Mouse (Mus musculus): Measurements from ENCODE around the gene Vmn1r4.

The Vmn1r4 gene

DNA sequence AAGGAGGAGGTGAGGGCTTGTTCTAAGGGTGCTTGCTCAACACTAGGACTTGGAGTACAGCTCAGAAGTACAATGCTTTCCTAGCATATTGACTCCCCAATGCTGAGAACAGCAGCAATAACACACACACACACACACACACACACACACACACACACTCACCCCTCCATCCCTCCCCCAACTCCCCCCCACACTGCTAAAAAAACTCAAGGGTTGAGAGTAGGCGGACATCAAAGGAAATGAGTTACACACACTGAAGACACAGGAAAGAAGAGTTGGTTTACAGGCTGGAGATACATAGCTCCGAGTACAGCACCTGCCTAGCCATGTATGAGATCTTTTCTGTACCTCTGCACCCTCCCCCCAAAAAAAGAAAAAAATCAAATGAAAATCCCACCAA lies 7.5 kb upstream of the Vmn1r4 start:
- no peak for DNase-seq (ENCODE audit: low read depth, low spot score)

DNA sequence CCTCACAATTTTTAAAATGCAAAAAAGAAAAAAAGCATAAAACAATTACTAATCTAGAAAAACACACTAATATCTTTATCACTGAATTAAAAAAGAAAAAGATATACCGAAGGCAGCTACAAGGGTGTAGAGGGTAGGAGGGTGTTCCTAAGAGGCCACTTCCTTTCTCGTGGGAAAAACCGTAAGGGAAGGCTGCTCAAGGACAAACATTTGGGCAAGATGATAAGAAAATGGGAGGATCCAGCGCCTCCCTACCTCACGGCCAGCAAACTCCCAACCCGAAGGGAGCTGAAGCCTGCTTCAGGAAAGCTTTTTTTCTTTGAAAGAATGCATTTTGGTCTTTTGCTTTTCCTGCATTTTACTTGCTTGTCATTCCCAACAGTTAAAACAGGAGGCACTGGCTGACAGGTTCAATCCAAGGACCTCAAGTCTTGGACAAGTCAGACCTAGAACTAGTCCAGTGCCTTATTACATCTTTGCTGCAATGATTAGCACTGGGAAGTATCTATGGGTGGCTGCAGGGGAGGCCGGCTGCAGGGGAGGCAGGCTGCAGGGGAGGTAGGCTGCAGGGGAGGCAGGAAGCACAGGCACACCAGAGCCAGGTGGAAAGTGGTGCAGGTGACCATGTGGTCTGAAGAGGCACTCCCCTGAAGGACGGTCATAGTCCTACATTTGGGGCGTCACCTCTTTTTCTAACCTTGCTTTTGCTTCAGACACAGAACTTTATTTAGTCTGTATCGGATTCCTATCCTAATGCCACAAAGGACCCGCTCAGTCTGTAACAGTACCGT lies 6.0 kb upstream of the Vmn1r4 start:
- DNase-seq (ENCODE audit: low read depth, low spot score), result no peak

GRCm38 (mm10) chr6:56919330-56920044 lies 4.3 kb upstream of the Vmn1r4 start:
- DNase-seq (ENCODE audit: low read depth, low spot score), result no peak

- DNase-seq (ENCODE audit: low read depth, low spot score), result no peak
Observed at GRCm38 (mm10) chr6:56920222-56921092, 3.4 kb upstream of the Vmn1r4 start.

- DNase-seq (ENCODE audit: low read depth, low spot score), result no peak
Observed at GRCm38 (mm10) chr6:56923331-56923725, 487 bp upstream of the Vmn1r4 start.

GRCm38 (mm10) chr6:56931648-56932415 lies 8.0 kb downstream of the Vmn1r4 start:
- DNase-seq (ENCODE audit: low read depth, low spot score), result no peak

- DNase-seq (ENCODE audit: low read depth, low spot score), result no peak
Observed at GRCm38 (mm10) chr6:56932464-56932863, 8.6 kb downstream of the Vmn1r4 start.

DNA sequence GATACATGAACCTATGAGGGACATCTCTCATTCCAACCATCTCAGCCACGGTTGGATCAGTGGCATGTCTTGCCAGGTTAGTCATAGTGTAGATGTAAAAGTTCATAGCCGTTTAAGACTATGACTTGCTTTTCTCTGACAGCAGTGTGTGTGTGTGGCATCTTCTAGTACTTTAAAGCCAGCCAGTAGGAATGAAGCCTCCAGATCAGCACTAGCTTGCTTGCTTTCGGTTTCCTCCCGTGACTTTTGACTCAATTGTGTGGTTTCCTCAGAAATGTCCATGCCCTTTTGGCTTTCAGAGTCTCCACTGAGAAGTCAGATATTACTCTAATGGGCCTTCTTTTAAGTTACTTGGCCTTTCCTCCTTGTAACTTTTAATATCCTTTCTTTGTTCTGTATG lies 10.6 kb downstream of the Vmn1r4 start:
- DNase-seq (ENCODE audit: low read depth, low spot score), result no peak

- no peak for DNase-seq (ENCODE audit: low read depth, low spot score)
Observed at GRCm38 (mm10) chr6:56956436-56956835, 32.6 kb downstream of the Vmn1r4 start.

- DNase-seq (ENCODE audit: low read depth, low spot score), result no peak
Observed at GRCm38 (mm10) chr6:56969973-56970372, 46.2 kb downstream of the Vmn1r4 start, which contains the start of gene Vmn1r5. Gene Vmn1r5, plus strand, starts transcription at chr6:56970273.

DNA sequence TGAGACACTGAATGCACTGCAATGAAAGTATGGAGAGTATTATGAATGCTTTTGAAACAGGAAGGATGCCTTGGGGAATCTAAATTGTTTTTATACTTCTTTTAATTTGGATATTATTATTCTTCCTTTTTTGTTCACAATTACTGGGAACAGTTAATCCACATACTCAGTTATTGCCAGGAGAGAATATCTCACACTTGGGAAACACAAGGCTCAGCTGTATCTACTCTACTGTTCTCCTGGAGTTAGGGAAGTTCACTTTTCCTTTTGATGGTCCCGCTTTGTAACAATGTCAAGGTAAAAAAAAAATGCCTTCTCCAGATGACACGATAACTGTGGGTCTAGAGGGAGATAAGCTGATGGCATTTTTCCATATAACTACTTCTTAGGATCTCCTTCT lies 73.1 kb downstream of the Vmn1r4 start, which contains the start of gene Vmn1r6:
Gene Vmn1r6, plus strand, starts transcription at position 301 of the 400 bp plus-strand sequence.
- DNase-seq (ENCODE audit: low read depth, low spot score), result no peak

Measured in brain, embryonic 18.5 days (tissue).